Mouse (Mus musculus): ENCODE results near the gene N4bp1.
A peak's percentile ranks its signal among the peaks of the same experiment; 100 is the strongest.

The N4bp1 gene

DNA sequence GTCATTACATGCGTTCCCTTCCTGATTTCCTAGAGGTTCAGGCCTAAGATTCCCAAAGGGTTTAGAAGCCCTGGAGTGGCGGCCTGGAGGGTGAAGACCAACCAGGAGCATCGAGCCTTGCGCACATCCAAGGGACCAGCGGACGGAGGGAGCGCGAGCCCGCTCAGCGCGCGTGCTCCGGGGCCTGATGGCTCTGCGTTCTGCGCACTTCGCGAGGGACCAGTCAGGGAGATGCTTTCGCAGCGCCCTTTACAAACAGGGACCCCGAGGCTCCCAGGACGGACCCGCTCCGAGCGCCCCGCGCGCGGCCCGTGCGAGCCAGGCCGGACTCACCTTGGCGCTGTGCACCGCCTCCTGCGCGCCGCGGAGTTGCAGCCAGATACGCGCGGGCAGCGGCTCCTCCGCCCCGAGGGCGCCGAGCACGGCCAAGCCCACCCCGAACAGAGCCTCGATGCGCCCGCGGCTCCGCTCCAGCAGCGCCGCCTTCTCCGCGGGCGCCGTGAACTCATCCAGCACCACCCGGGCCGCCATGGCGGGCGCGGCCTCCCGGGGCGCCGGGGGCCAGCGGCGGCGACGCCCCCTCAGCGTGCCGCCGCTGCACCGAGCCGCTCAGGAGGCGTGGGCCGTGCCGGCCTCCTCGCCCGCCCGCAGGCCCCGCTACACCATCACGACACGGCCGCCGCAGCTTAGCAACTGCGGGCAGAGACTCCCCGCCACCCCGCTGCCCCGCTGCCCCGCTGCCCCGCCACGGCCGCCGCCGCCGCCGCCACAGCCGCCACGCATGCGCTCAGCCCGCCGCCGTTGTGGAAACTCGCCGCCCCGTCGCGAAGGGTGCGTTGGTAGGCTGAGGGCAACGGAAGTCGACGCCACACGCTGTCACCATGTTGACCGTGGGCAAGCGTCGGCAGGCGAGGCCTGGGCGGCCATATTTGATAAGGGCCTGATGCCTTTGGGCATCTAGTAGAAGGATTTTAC, at the start of gene N4bp1:
N4bp1 (minus strand) TSS at position 770 of the 975 bp plus-strand sequence.
- DNase-seq: peak; percentile 93

DNA sequence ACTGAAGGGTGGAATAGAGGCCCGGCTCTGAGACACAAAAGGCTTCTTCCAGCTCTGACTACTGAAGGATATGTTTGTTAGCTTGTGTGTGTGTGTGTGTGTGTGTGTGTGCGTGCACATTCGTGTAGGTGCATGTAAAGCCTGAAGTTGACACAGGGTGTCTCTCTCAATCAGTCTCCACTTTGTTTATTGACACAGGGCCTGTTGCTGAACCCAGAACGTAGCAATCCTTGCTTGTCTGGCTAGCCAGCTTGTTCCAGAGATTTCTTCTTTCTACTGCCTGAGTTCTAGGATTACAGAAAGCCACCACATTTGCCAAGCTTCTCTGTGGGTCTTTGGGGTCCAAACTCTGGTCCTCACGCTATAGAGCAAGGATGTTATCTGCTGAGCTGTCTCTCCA, 49.8 kb upstream of the N4bp1 start:
- no peak for DNase-seq

DNA sequence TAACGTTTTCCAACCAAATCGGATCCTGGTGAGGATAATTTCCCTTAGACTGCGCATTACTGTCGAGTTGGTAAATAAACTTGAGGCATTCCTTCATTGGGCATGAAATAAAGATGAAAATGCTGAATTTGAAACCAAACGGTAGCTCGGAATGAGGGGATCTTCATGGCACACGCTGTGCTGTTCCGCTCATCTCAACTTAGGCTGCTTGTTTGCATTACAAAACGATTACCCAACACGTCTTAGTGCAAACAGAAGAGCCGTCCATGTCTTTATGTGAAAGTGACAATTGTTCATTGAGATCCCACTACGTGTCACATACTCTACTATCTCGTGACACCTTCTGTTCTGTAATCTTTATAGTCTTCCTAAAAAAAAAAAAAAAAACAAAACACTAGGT, 49.3 kb upstream of the N4bp1 start:
- DNase-seq: no peak

DNA sequence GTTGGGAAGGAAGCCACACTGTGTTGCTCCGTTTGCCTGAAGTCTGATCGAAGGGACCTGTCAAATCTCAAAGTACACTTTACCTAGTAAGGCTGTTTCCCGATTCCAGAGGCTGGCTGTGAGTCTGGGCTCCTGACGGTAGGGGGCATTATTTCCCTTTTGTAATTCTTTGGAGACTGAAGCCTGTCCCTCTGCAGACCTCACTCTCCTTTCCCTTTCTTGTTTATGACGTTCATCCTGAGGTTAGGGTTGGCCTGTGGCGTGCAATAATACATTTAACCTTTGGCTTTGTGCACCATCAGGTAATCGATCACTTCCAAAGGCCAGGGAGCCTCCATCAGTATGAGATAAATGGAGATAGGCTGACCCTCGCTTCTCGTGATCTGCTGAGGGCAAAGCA, 48.8 kb upstream of the N4bp1 start:
- DNase-seq: peak; percentile 89

DNA sequence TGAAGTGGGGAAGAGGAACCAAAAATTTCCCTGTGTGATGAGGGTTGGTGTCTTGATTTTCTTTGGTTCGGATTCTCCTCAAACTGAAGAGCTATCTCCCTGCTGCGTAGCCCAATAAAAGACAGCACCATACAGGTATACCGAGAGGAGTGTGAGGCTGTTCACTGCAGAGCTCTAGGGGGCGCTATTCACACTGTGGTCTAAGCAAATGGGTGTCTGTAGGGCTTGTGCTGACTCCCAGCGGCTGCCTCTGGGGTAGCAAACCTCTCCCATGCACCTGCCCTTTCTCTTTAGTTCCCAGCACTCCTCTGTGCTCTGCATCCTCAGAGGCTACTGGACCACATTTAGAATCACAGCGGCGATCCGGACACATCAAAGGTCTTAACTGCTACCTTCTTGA, 41.2 kb upstream of the N4bp1 start:
- no peak for DNase-seq

DNA sequence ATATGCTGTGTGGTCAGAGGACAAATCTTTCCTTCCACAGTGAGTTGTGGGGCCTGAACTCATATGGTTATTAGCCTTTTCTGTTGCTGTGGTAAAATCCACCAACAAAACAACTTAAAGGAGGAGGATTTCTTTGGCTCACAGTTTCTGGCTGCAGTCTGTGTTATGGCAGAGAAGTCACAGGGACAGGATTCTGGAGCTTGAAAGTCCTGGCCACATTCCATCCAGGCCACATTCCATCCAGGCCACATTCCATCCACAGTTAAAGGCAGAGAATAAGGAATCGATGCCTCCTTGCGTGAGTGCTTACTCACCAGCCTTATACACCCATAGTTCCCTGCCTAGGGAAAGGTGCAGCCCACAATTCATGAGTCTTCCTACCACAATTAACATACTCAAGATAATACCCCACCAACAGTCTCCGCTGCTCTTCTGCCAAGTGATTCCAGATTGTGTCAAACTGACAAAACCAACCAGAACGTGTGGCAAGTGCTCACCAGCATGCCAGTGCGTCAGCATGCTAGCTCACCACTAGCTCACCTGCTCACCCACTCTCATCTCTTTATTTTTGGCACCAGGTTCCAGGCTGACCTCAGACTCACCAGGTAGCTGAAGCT, 38.3 kb upstream of the N4bp1 start:
- peak; percentile 63 for DNase-seq

DNA sequence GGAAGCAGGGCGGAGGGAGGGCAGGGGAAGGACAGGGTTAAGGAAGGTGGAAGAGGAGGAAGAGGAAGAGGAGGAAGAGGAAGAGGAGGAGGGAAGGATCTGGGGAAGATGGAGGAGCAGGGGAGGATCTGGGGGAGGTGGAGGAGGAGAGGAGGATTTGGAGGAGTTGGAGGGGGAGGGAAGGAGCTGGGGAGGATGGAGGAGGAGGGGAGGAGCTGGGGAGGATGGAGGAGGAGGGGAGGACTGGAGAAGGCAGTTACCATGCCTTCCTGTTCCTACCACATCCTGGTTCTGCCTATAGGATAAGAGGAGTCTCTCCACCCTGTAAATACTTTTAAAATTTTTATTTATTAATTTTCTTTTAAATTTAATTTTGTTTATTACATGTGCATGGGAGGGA, 37.6 kb upstream of the N4bp1 start:
- no peak for DNase-seq

DNA sequence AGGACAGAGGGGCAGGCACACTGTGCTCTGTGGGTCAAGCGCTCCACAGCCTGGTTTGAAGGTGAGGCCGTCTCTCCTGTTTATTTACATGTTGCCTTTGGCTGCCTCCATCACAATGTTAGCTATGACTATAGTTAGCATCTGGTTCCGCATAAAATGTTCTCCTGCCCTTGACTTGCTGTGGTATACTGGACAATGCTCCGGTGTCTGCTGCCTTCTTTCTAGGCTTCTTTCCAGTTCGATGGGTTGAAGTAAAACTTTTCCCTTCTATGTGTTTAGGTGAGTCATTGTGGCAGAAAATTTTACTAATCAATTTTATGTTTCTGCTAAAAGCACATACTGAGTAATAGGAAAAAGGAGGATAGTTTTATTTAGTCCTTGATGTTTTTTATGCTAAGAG, 37.1 kb upstream of the N4bp1 start:
- DNase-seq: no peak

DNA sequence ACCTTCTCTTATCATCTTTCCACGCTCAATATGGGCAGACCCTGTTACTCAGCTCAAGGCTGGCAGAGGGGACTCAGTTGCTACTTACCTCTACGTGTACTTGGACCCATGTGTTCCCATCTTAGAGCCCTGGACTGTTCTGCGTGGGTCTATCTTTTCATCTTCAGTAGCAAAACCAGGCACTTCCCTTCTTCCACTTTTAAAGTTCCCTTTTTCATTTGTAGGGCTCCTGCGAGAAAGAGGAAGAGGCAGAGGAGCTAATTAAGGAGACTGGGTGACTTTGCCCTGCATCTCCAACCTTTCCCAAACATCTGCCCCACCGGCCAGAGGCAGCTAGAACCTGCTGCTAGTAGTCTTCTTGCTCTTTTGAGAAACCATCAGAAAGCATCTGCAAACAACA, 35.9 kb upstream of the N4bp1 start:
- DNase-seq: no peak

DNA sequence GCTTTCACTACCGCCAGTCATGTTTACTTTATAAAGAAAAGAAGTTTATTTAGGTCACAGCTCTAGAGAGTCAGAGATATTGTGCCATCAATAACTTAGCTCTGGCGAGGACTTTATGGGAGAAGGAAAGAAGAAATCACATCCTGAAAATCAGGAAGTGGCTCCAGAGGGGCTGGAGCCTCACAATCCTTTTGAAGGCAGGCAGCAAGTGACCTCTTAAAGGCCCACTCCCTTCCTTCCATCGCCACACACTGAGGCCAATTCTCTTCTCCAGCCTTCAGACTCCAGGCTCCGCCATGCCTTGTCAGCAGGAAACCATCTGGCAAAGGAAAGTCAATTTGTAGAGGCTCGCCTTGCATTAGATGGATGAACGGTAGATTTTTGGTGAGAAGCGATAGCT, 35.4 kb upstream of the N4bp1 start:
- no peak for DNase-seq

DNA sequence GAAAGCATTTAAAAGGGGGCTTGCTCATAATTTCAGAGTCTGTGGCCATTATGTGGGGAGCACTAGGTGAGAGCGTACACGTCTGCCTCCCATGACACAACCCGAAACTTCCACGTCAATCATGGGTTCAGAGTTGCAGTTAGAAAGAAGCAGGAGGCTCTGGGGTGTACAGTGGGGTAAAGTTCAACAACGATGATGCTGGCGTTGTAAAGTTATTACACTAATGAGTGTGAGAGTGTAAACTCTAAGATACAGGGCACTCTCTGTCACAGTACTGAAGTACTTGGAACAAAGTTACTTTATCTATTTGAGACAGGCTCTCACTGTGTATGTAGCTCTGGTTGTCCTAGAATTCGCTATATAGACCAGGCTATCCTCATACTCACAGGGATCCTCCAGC, 35.0 kb upstream of the N4bp1 start:
- DNase-seq: no peak

DNA sequence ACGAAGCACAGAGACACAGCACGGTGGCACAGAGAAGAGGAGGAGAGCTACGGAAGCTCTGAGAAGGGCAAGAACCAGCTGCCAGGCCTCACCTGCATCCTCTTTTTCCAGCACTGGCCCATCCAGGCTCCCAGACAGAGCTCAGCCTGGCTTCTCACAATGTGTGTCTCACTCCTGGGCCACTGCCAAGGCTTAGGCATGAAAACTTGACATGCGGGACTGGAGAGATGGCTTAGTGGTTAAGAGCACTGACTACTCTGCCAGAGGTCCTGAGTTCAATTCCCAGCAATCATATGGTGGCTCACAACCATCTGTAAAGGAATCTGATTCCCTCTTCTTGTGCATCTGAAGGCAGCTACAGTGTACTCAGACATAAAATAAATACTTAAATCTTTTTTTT, 34.2 kb upstream of the N4bp1 start:
- DNase-seq: no peak

DNA sequence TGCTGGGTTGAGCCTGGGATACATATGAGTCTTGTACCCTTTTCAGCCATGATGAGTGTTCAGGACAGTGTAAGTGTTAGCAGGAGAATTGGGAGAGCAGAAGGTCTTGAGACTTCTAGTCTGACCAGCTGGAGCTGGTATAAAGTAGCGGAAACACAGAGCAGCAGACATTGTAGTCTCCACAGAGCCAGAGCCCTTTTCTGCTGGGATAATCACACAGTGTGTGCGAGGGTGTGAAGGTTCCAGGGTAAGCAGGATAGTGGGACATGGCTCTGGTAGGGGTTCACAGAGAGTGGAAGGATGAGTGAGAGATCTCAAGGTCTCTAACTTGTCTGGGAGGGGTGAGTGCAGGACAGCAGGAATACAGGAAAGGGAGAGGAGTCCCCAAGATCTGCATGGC, 33.0 kb upstream of the N4bp1 start:
- DNase-seq: no peak

DNA sequence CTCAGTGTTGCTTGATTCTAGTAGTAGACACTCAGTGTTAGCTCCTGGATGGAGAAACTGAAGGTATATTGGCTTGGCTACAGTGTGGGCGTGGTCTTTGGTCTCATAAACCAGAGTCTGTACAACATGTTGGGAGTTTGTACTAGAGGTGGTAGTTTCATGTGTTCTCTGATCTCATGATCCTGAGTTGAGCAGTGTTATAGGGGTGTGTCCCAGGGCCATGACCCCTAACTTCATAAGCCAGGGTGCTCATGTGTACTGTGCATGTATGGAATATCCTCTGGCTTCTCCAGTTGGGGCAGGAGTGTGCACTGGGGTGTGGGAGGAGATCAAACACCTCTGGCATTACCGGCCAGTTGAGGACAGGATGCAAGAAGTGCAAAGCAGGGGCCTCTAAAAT, 32.6 kb upstream of the N4bp1 start:
- DNase-seq: no peak

DNA sequence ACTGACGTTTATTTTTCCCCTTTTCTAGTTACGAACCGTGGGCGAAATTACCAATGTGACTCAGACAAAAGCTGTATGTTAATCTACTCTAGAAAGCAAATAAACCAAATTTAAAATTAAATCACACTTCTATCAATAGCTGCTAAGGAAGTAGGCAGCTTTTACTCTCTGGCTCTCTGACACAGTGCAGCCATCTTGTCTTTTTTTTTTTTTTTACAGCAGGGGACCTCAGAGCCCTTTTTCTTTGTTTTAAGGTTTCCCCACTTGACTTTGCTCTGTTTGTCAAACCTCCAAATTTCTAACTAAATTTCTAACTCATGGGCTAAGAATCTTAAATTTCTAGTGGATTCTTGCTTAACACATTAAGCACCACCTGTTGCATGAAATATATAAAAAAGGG, 31.3 kb upstream of the N4bp1 start:
- no peak for DNase-seq

DNA sequence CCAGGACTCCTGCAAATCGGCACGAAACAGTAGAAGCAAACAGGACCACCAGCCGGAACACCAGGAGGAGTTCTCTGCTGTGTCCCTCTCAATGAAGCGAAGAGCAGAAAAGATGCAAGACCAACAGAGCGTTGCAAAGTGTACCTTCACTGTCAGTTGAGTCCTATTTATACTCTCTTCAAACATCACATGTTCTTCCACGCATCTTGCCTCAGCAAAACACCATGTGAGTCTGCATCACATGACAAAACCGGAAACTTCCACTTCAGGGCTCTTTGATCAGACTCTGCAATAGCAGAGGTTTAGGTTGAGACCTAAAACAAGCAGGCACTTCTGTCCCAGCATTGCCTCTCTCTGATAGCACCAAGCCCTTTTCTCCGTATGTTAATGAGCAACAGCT, 26.1 kb upstream of the N4bp1 start:
- no peak for DNase-seq

DNA sequence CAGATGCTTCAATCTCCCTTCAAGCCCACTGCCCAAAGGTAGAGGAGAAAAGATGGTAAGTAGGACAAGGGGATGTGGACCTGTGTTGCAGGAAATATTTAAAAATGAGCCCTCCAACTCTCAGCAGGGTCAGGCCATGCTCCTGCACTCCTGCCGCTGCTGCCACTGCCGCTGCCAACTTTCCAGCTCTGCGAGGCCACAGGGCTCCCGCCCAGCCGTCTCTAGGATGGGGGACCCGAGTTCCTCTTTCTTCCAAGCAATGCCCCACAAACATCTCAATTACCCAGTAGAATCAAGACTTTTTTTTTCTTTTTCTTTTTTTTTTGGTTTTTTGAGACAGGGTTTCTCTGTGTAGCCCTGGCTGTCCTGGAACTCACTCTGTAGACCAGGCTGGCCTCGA, 25.2 kb upstream of the N4bp1 start:
- DNase-seq: no peak

DNA sequence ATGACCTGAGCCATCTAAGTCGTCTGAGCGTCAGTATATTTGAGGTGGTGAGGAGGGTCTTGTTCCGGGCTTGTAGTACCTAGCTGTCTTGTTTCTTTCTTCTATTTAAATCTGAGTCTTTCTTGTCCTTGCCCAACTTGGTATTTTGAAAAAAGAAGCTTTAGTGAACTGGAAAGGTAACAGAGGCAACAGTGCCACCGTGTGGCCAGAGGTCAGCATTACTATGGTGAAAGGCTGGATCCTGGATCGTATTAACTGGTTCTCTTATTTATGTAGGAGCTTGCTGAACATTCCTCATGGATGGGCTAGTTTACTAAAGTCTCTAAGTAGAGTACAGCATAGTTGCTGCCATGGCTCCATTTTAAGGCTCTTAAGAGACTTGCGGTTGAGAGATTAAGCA, 23.5 kb upstream of the N4bp1 start:
- DNase-seq: peak; percentile 82

DNA sequence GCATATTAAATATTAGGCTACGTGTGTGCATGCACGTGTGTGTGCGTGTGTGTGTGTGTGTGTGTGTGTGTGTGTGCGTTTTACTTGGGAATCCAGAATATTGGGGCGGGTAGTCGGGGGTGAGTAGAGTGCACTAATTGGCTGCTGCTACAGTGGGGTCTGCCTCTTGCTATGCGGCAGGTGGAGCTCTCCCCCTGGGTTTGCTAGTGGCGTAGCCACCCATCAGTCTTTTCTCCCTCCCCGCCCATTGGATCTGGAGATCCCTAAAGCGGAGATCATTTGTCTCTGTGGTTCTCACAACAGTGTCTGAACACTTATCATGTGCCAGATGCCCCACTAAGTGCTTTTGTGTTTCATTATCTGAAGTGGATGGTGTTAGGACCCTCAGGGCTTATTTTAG, 19.9 kb upstream of the N4bp1 start:
- DNase-seq: no peak

DNA sequence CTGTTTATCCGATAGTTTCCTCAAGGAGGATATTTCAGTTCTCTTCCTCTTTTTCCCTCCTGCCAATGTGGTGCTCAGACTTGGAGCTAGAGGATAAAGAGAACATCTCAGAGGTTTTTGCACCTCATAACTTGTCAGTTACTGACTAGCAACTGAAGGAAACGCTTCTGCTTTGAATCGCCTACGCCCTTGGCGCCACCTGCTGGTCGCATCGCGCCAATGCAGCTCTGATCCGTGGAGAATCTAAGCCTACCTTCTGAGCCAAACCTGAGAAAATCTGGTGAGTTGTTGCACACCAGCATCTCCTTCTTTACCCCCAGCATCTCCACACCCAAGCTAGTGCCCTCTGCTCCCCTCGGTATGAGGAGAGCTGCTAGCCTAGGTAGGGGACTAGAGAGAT, 18.0 kb upstream of the N4bp1 start:
- DNase-seq: peak; percentile 85

DNA sequence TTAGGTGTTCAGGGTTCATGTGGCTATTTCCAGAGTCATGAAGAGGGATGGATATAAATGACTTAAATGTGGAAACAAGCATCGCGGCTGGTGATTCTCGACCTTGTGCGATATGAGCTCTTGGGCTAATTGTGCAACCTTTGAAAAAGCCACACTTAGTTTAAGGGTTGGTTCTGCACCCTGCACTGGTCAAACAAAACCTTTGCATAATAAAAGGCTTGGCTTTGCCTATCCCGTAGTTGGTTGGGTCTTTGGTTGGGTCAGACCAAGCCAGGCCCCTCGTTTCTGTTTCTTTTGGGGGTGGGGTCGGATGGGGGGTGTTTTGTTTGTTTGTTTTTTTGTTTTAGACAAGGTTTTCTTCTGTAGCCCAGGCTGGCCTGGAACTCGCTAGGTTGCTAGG, 17.6 kb upstream of the N4bp1 start:
- DNase-seq: no peak

DNA sequence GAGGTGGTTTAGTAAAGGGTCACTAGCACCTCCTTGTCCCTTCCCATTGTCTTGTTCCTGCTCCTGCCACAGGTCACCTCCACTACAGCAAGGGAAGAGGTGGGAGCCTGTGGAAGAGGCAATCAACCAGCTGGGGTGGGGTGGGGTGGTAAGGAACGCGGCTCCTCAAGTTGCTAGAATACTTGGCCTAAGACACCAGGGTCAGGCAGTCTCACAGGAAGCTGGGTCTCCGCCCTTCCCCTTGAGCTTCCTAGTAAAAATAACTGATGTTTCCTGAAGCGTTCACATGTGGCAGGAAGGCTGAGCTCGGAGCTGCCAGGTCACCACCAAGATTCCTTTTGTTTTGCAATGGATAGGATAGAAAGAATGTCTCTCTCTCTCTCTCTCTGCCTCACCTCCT, 16.9 kb upstream of the N4bp1 start:
- DNase-seq: no peak

DNA sequence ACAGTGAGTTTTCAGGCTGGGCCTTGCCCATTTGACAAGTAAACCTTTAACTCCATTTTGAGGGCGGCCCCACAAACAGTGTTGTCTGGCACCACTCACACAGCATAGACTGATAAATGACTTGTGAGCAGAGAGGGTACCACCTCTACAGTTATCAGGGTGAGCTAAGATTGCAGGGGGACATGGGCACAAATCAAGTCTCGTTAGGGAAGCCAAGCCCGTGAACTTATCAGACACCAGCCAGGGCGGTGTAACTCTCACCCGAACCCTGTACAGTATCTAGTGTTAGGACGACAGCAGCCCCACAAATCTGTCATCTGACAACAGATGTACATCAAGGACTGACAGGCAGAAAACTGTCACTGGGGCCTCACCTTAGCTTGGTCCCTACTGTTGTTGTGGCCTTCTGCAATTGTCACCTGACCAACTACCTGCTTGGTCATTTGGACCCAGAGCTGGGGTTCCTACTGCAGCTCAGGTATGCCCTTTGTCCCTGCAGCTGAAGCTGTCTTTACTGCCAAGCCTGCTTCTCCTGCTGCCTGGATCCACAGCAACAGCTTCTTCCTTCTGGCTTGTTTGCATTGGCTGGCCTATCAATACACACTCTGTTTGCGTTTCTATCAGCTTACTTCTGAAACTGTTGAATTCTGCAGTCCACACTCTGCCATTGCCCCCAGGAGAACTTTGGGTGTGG, 12.8 kb upstream of the N4bp1 start:
- no peak for DNase-seq

DNA sequence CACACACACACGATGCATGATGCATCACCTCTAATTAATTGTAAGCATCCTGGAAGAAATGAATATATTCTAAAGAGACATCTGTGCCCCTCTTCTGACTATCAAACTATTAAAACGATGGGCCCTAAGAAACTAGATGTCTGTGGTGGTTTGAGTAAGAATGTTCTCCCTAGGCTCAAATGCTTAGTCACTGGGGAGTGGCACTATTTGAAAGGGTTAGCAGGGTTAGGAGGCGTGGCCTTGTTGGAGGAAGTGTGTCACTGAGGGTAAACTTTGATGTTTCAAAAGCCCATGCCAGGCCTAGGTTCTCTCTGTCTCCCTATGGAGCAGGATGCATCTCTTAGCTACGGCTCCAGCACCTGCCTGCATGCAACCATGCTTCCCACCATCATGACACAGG, 10.3 kb upstream of the N4bp1 start:
- no peak for DNase-seq

All from cerebellum, adult 9-10 months (tissue).